Mouse (Mus musculus) neural tube, embryonic 14.5 days (tissue): ENCODE data around the gene Egln1. TPM values are rescaled to one million over a fixed set of nuclear protein-coding genes. Genes with fewer than 3 reads are reported as not detected.
A peak's percentile ranks its signal among the peaks of the same experiment; 100 is the strongest.

ENCODE experiments used
- ATAC-seq: fragments of 200-750 bp; cut with Nextera tagmentation; 2 replicates; pipeline ENCODE4 v1.8.0; 2017; ENCODE audit warnings: low read depth, mild to moderate bottlenecking, moderate TSS enrichment, moderate library complexity
- H3K27ac ChIP-seq: fragments of 300-500 bp; sonication (generic); 2 replicates; pipeline ENCODE4 v1.5.1; 2014; ENCODE audit warnings: low read depth, mild to moderate bottlenecking, control low read depth, low read length, moderate library complexity, mixed read lengths
- H3K27me3 ChIP-seq: fragments of 300-500 bp; sonication (generic); 2 replicates; pipeline ENCODE4 v1.6.1; 2014; ENCODE audit warnings: low read length; ENCODE audit not compliant: control insufficient read depth, insufficient read depth
- H3K36me3 ChIP-seq: fragments of 300-500 bp; sonication (generic); 2 replicates; pipeline ENCODE4 v1.6.1; 2014; ENCODE audit warnings: low read length, mixed read lengths; ENCODE audit not compliant: control insufficient read depth, insufficient read depth
- H3K4me1 ChIP-seq: fragments of 300-500 bp; sonication (generic); 2 replicates; pipeline ENCODE4 v1.6.1; 2014; ENCODE audit warnings: low read length; ENCODE audit not compliant: control insufficient read depth, insufficient read depth
- H3K4me2 ChIP-seq: fragments of 300-500 bp; sonication (generic); 2 replicates; pipeline ENCODE4 v1.6.1; 2014; ENCODE audit warnings: mild to moderate bottlenecking, low read depth, low read length, control low read depth
- H3K4me3 ChIP-seq: fragments of 300-500 bp; sonication (generic); 2 replicates; pipeline ENCODE4 v1.5.1; 2014; ENCODE audit warnings: low read depth, low read length, control low read depth, mixed read lengths
- H3K9ac ChIP-seq: fragments of 300-500 bp; sonication (generic); replicated peaks from 2 replicates; pipeline ENCODE4 v1.6.1; 2014; ENCODE audit warnings: low read depth, mild to moderate bottlenecking, control low read depth, low read length, mixed read lengths
- H3K9me3 ChIP-seq: fragments of 300-500 bp; sonication (generic); 2 replicates; pipeline ENCODE4 v1.6.1; 2016; ENCODE audit warnings: low read length; ENCODE audit not compliant: control insufficient read depth
- WGBS: fragments of 180-500 bp; shearing (Covaris S2); extraction: QIAGEN DNeasy Blood & Tissue Kit; methylation state at CpG from one replicate; pipeline ENCODE4 v1.1.7; 2014; 5-methylcytosine and 5-hydroxymethylcytosine counted together
- polyA plus RNA-seq: library from polyadenylated mRNA; unstranded; fragments of >200 nt; fragmentation: Nextera tagmentation; extraction: Ambion mirVana; gene quantifications from 2 replicates; pipeline ENCODE4 v1.2.1, GENCODE M21; 2014

Gene Egln1
- polyA plus RNA-seq, 1 experiment from 2014 or later, result 25.7 TPM

DNA sequence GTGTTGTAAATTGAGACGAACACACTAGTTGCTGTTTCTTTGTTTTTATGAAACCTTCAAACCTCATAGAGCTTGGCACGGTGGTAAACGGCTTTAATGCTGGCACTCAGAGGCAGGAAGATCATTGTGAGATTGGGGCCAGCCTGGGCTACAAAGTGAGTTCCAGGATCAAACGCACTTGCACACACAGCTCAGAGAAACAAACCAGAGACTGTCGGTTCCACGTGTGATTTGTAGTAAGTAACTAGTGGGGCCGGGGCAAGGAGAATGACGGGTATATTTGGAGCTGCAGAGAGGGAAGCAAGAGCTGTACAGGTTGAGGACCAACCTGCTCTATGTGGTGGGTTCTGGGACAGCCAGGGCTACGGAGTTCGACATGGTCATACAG lies 939 bp upstream of the Egln1 start:
- WGBS, result 22% methylated on average over 10 of the region's 10 CpGs
- peak overlapping the region; percentile 71 for H3K4me2 ChIP-seq
- peaks cover 30% of the 10 kb centered on the region for H3K4me1 ChIP-seq
- peak overlapping the region; percentile 97 for H3K9ac ChIP-seq
- no peaks in the 10 kb centered on the region for H3K36me3 ChIP-seq
- H3K4me3 ChIP-seq, result peak overlapping the region; percentile 93
- peak overlapping the region; percentile 97 for H3K27ac ChIP-seq
- no peaks in the 10 kb centered on the region for H3K27me3 ChIP-seq
- H3K9me3 ChIP-seq, result no peaks in the 10 kb centered on the region
- no peak for ATAC-seq

- peak overlapping the region; percentile 93 for H3K4me3 ChIP-seq
- under 1% methylated on average over 47 of the region's 62 CpGs for WGBS
- no peaks in the 10 kb centered on the region for H3K36me3 ChIP-seq
- peak overlapping the region; percentile 80 for H3K4me2 ChIP-seq
- no peaks in the 10 kb centered on the region for H3K27me3 ChIP-seq
- peak; percentile 31 for ATAC-seq
- peak overlapping the region; percentile 97 for H3K9ac ChIP-seq
- H3K27ac ChIP-seq, result peak overlapping the region; percentile 97
- no peaks in the 10 kb centered on the region for H3K9me3 ChIP-seq
- peaks cover 34% of the 10 kb centered on the region for H3K4me1 ChIP-seq
Measured at GRCm38 (mm10) chr8:124948733-124949111, 402 bp downstream of the Egln1 start.

DNA sequence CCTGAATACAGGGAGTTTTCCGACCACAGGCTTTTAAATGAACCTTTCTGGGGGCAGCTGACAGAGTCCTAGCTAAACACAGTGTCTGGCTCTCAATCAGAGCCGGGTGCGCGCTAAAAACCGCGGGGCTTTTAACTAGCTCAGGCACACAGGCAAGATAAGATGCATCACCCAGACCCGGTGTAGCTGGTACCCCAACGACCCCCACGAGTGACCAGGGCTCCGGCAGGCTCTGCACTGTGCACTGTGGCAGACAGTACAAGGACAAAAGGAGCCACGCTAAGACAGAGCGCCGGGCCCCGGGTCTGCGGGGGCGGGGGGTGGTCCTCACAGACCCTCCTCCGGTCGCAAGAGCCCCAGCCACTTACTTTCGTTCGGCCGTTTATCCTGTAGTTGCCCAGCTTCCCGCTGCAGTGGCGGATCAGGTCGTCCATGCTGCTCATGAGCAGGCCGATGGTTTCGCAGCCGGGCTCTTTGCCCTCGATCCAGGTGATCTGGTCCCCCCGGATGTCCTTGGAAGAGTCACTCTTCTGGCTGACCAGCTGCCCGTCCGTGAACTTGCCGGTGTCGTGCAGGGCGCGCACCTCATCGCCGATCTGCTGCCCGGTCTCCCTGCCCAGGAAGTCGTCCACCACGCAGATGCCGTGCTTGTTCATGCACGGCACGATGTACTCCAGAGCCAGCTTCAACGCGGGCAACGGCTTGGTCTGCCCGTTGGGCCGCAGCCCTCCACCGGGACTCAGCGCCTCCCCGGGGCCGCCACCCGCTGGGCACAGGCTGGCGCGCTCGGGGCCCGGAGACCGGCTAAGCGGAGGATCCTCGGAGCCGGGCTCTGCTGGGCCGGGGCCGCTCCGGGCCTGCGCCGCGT lies 1.0 kb downstream of the Egln1 start:
- under 1% methylated on average over 61 of the region's 67 CpGs for WGBS
- peak overlapping the region; percentile 97 for H3K9ac ChIP-seq
- peak overlapping the region; percentile 80 for H3K4me2 ChIP-seq
- H3K4me1 ChIP-seq, result peaks cover 34% of the 10 kb centered on the region
- no peaks in the 10 kb centered on the region for H3K9me3 ChIP-seq
- H3K27ac ChIP-seq, result peak overlapping the region; percentile 97
- H3K4me3 ChIP-seq, result peak overlapping the region; percentile 93
- H3K36me3 ChIP-seq, result no peaks in the 10 kb centered on the region
- no peaks in the 10 kb centered on the region for H3K27me3 ChIP-seq
- peak; percentile 48; the same call in 1 of the 2 replicates for ATAC-seq

GRCm38 (mm10) chr8:124944406-124944805 lies 4.7 kb downstream of the Egln1 start:
- Histone ChIP-seq H3K4me2 (no peak overlapping the region), H3K4me3 (no peak overlapping the region), H3K27me3 (no peaks in the 10 kb centered on the region), H3K36me3 (peaks cover 5% of the 10 kb centered on the region; the same call in 1 of the 2 replicates), H3K4me1 (peaks cover 27% of the 10 kb centered on the region), H3K9ac (no peak overlapping the region), H3K27ac (no peak overlapping the region), H3K9me3 (no peaks in the 10 kb centered on the region)
- no peak for ATAC-seq
- 54% methylated on average over 7 of the region's 7 CpGs for WGBS

DNA sequence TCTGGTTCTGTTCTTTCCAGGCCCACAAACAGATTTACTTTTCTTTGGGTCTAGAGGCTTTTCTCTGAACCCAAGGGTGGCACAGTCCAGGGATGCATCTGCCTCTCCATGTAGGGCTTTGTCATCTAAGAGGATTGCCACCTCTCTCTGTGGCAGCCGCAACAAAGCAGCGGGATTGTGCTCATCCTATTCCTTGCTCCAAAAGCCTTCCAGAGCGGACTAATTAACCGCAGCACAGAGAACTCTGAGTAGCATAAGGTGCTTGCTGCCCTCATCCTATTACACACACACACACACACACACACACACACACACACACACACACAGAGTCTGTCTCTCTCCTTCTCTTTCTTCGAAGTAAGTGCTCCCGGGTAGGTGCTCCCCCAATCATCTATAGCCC lies 5.3 kb downstream of the Egln1 start:
- H3K9ac ChIP-seq, result no peak overlapping the region
- no peak overlapping the region for H3K27ac ChIP-seq
- no peak overlapping the region for H3K4me2 ChIP-seq

DNA sequence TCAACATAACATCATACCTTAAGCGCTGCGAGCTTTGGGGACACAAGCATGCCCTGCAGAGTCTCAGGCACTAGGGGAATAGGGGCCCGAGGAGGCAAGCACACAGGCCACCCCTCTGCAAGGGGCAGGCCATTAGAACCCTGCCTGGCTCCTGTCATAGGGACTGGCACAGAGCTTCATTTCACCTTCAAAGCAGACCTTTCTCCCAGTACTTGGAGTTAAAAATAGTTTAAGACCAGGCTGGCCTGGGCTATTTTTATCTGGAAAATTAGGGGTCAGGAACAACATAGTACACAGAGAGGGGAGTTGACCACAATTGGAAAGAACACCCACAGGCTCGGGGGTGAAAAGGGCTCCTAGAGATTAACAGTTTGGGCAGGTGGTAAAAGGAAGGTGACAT lies 11.8 kb downstream of the Egln1 start:
- peaks cover 5% of the 10 kb centered on the region; the same call in 1 of the 2 replicates for H3K36me3 ChIP-seq
- ATAC-seq, result no peak
- no peak overlapping the region for H3K9ac ChIP-seq
- no peak overlapping the region for H3K4me3 ChIP-seq
- H3K9me3 ChIP-seq, result no peaks in the 10 kb centered on the region
- 94% methylated on average over 4 of the region's 4 CpGs for WGBS
- no peak overlapping the region for H3K4me2 ChIP-seq
- 0 out of 2 replicates have a peak, but pooled peaks cover 2% of the 10 kb centered on the region for H3K4me1 ChIP-seq
- no peak overlapping the region for H3K27ac ChIP-seq
- no peaks in the 10 kb centered on the region for H3K27me3 ChIP-seq

More for the DNA sequence above, 5.3 kb downstream of the Egln1 start:
- no peaks in the 10 kb centered on the region for H3K9me3 ChIP-seq
- H3K27me3 ChIP-seq, result no peaks in the 10 kb centered on the region
- no peak for ATAC-seq
- peaks cover 5% of the 10 kb centered on the region; the same call in 1 of the 2 replicates for H3K36me3 ChIP-seq
- H3K4me3 ChIP-seq, result no peak overlapping the region
- H3K4me1 ChIP-seq, result peaks cover 27% of the 10 kb centered on the region
- 91% methylated on average over 6 of the region's 6 CpGs for WGBS

DNA sequence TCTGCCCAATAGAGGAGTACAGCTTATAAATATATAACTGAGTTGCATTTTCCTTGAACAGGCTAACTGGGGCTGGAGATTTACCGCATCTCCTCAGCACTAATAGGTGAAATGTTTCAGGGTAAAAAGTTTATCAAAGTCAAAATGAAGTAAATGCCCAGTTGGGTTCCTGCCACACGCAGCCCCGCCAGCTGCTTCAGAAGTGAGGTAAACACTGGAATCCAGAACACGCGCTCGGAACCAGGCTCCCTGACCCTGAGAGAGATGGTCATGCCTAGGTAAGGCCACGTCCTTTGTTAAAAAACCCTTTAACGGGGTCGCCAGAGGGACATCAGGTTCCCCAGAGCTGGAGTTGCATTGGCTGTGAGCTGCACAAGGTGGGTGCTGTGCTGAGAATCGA lies 12.4 kb downstream of the Egln1 start:
- H3K4me1 ChIP-seq, result 0 out of 2 replicates have a peak, but pooled peaks cover 2% of the 10 kb centered on the region
- no peaks in the 10 kb centered on the region for H3K27me3 ChIP-seq
- H3K4me2 ChIP-seq, result no peak overlapping the region
- no peaks in the 10 kb centered on the region for H3K9me3 ChIP-seq
- 96% methylated on average over 10 of the region's 10 CpGs for WGBS
- no peak for ATAC-seq
- no peak overlapping the region for H3K27ac ChIP-seq
- H3K9ac ChIP-seq, result no peak overlapping the region
- H3K4me3 ChIP-seq, result no peak overlapping the region
- H3K36me3 ChIP-seq, result peaks cover 5% of the 10 kb centered on the region; the same call in 1 of the 2 replicates

DNA sequence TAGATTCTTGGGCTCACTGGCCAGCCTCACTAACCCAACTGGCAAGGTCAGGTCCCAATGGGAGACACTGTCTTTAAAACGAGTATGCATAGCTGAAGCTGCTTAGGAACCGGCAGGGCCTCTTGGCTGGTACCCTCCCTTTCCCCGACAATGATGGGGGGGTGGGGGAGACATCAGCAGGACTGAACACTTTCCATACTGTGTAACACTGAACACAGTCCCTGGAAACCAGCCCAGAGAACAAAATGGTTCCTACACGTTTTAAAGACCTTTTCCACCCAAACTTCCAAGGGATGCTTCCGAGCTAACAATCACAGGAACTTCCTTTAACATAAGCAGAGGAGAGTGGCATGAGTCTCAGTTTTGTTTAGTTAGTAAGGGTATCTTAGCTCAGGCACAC lies 14.0 kb downstream of the Egln1 start:
- no peak overlapping the region for H3K27ac ChIP-seq
- H3K4me1 ChIP-seq, result no peaks in the 10 kb centered on the region
- no peak overlapping the region for H3K4me3 ChIP-seq
- H3K36me3 ChIP-seq, result no peaks in the 10 kb centered on the region
- H3K9ac ChIP-seq, result no peak overlapping the region
- WGBS, result 90% methylated on average over 5 of the region's 5 CpGs
- no peaks in the 10 kb centered on the region for H3K9me3 ChIP-seq
- H3K27me3 ChIP-seq, result no peaks in the 10 kb centered on the region
- ATAC-seq, result no peak
- H3K4me2 ChIP-seq, result no peak overlapping the region

DNA sequence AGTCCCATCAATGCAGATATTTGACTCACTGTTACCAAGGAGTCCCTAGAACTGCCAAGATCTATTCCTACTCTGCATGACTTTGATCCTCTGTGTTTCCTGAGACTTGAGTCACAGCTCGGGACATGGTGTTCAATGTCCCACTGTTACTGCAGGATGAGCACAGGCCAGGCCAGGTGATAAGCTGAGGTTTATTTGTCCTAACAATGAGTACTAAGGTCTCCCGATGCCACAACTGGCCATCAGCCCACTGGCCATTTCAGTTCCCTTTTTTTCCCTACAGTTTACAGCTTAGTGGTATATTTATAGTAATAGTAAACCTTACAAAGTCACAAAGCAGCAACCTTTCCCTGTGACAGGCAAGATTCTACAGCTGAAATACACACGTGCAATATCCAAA lies 16.7 kb downstream of the Egln1 start:
- Histone ChIP-seq H3K36me3 (no peaks in the 10 kb centered on the region), H3K4me2 (no peak overlapping the region), H3K4me1 (no peaks in the 10 kb centered on the region), H3K27ac (no peak overlapping the region), H3K9me3 (no peaks in the 10 kb centered on the region), H3K27me3 (no peaks in the 10 kb centered on the region), H3K4me3 (no peak overlapping the region), H3K9ac (no peak overlapping the region)
- ATAC-seq, result no peak
- 90% methylated on average over 3 of the region's 3 CpGs for WGBS
